Mouse (Mus musculus) neural tube, embryonic 12.5 days (tissue): ENCODE results near the gene Reep3. TPM values are rescaled to one million over a fixed set of nuclear protein-coding genes. Genes with fewer than 3 reads are reported as not detected.

Source experiments
- ATAC-seq: fragments of 200-750 bp; cut with Nextera tagmentation; 2 replicates; pipeline ENCODE4 v1.8.0; 2017; ENCODE audit warnings: low read depth, mild to moderate bottlenecking, moderate TSS enrichment, moderate library complexity; ENCODE audit not compliant: low FRiP score
- H3K27ac ChIP-seq: fragments of 300-500 bp; sonication (generic); 2 replicates; pipeline ENCODE4 v1.5.1; 2016
- H3K27me3 ChIP-seq: fragments of 300-500 bp; sonication (generic); replicated peaks from 2 replicates; pipeline ENCODE4 v1.6.1; 2016; ENCODE audit warnings: mild to moderate bottlenecking
- H3K36me3 ChIP-seq: fragments of 300-500 bp; sonication (generic); 2 replicates; pipeline ENCODE4 v1.6.1; 2016; ENCODE audit warnings: mild to moderate bottlenecking
- H3K4me1 ChIP-seq: fragments of 300-500 bp; sonication (generic); 2 replicates; pipeline ENCODE4 v1.6.1; 2016
- H3K4me2 ChIP-seq: fragments of 300-500 bp; sonication (generic); replicated peaks from 2 replicates; pipeline ENCODE4 v1.6.1; 2016; ENCODE audit warnings: mild to moderate bottlenecking
- H3K4me3 ChIP-seq: fragments of 300-500 bp; sonication (generic); 2 replicates; pipeline ENCODE4 v1.5.1; 2016
- H3K9ac ChIP-seq: fragments of 300-500 bp; sonication (generic); 2 replicates; pipeline ENCODE4 v1.6.1; 2016; ENCODE audit warnings: mild to moderate bottlenecking
- H3K9me3 ChIP-seq: fragments of 300-500 bp; sonication (generic); 2 replicates; pipeline ENCODE4 v1.6.1; 2016; ENCODE audit warnings: mild to moderate bottlenecking
- WGBS: fragments of 180-500 bp; shearing (Covaris S2); methylation state at CpG from one replicate; pipeline ENCODE4 v1.1.7; 2016; 5-methylcytosine and 5-hydroxymethylcytosine counted together
- polyA plus RNA-seq: library from polyadenylated mRNA; unstranded; fragments of >200 nt; fragmentation: Nextera tagmentation; extraction: Ambion mirVana; gene quantifications from 2 replicates; pipeline ENCODE4 v1.2.1, GENCODE M21; 2016

Reep3 gene
- polyA plus RNA-seq, 1 experiment from 2014 or later: 57.5 TPM

DNA sequence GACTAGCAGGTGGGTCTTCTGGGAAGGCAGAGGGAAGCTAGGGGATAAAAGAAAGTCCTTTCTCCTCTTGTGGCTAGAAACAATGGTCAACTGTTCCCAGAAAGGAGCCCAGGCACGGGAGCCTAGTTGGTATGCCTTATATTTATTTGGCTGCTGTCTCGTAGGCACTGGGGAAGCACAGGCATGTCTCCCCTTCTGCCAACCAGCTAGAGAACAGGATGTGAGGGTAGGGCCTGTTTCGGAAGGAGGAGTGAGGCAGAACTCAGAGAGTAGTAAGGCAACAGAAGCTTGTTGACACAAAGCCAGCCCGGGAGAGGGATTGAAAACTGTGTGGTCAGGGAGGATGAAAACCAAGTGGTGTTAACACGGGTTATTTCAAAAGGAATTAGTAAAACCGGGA, 101.6 kb downstream of the Reep3 start:
- Histone ChIP-seq H3K27ac (no peak overlapping the region), H3K36me3 (no peaks in the 10 kb centered on the region)

DNA sequence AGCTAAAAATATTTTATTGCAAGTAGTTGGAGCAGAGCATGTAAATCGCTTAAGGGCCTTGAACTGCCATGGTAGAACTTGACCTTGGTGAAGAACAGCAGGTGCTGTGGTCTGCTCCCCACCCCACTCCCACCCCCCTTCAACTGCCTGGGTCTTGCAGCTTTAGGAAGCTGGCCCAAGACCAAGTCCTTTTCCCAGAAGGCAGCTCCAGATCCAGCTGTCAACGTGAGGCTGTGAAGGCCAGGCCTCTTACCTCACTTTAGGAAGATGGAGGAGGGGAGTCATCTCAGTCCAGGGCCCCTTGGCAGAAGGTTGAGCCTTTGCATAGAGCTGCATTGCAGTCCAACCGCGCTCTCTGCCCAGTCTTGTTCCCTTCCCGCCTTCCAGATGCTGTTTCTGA, 102.3 kb downstream of the Reep3 start:
- Histone ChIP-seq H3K9me3 (peaks cover 5% of the 10 kb centered on the region; the same call in 1 of the 2 replicates), H3K4me1 (peaks cover 13% of the 10 kb centered on the region), H3K4me3 (no peak overlapping the region), H3K27ac (no peak overlapping the region), H3K9ac (no peak overlapping the region), H3K27me3 (no peaks in the 10 kb centered on the region), H3K4me2 (no peak overlapping the region), H3K36me3 (no peaks in the 10 kb centered on the region)
- 0 out of 2 replicates have a peak, but pooled peaks have one; percentile 21 for ATAC-seq
- WGBS: 80% methylated on average over 5 of the region's 5 CpGs

More for the DNA sequence above, 101.6 kb downstream of the Reep3 start:
- no peak for ATAC-seq
- H3K4me3 ChIP-seq: no peak overlapping the region
- H3K9ac ChIP-seq: no peak overlapping the region
- H3K9me3 ChIP-seq: no peaks in the 10 kb centered on the region
- H3K4me1 ChIP-seq: peaks cover 13% of the 10 kb centered on the region
- WGBS: 66% methylated on average over 6 of the region's 6 CpGs
- no peaks in the 10 kb centered on the region for H3K27me3 ChIP-seq
- no peak overlapping the region for H3K4me2 ChIP-seq

DNA sequence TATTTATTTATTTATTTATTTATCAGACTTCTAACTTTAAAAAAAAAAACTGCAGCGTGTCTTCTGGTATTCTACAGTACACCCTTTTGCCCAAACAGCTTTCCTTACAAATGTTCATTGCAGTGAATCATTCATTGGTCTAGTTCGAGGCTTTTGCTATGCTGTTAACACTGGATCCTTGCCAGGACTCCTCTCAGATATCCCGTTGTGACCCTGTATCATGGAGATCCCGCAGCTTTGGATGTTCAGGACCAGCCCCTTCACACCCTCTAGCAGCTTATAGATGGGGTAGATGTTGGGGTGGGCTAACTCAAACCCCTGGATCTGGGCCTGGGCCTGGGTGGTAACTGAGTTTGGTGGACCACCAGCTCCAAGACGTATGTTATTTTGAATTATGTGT, 104.2 kb downstream of the Reep3 start:
- 74% methylated on average over 5 of the region's 5 CpGs for WGBS
- Histone ChIP-seq H3K4me1 (peaks cover 13% of the 10 kb centered on the region), H3K27ac (no peak overlapping the region), H3K4me3 (no peak overlapping the region), H3K9ac (no peak overlapping the region), H3K9me3 (peaks cover 7% of the 10 kb centered on the region; the same call in 1 of the 2 replicates), H3K27me3 (no peaks in the 10 kb centered on the region), H3K4me2 (no peak overlapping the region), H3K36me3 (no peaks in the 10 kb centered on the region)
- no peak for ATAC-seq

DNA sequence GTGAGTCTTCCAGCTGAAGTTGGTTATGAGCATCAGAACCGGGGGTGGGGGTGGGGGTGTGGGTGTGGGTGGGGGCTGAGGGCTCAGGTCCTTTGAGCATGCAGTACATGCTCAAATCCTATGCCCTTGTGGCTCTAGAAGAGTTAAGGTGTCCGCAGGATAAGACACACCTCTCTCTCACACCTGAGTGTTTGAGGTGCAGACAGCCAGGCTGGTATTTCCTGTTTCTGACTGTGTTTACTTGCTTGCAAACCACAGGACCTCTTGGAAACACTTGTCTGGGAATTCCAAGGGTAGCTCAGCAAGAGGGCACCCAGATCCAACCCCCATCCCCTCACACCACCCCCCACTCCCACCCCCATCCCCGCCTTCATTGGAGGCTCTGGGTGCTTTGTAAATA, 106.2 kb downstream of the Reep3 start:
- Histone ChIP-seq H3K27ac (no peak overlapping the region), H3K4me1 (peaks cover 13% of the 10 kb centered on the region), H3K4me3 (no peak overlapping the region), H3K27me3 (no peaks in the 10 kb centered on the region), H3K9me3 (peaks cover 7% of the 10 kb centered on the region; the same call in 1 of the 2 replicates), H3K4me2 (no peak overlapping the region), H3K9ac (no peak overlapping the region), H3K36me3 (no peaks in the 10 kb centered on the region)
- WGBS: 84% methylated on average over 3 of the region's 3 CpGs
- ATAC-seq: no peak

DNA sequence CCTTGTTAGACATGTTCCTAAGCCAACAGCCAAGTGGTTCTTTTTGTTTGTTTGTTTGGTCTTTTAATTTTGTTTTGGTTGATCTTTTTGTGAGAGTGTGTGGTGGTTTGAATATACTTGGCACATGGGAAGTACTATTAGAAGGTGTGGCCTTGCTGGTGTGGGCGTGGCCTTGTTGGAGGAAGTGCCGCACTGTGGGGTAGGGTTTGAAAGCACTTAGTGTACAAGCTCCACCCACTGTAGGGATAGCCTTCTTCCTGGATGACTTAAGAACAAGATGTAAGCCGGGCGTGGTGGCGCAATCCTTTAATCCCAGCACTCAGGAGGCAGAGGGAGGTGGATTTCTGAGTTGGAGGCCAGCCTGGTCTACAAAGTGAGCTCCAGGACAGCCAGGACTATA, 113.7 kb downstream of the Reep3 start:
- Histone ChIP-seq H3K9me3 (no peaks in the 10 kb centered on the region), H3K4me3 (no peak overlapping the region), H3K4me2 (no peak overlapping the region), H3K36me3 (no peaks in the 10 kb centered on the region), H3K27ac (no peak overlapping the region), H3K9ac (no peak overlapping the region), H3K27me3 (no peaks in the 10 kb centered on the region), H3K4me1 (no peaks in the 10 kb centered on the region)
- WGBS: 88% methylated on average over 5 of the region's 5 CpGs
- no peak for ATAC-seq

DNA sequence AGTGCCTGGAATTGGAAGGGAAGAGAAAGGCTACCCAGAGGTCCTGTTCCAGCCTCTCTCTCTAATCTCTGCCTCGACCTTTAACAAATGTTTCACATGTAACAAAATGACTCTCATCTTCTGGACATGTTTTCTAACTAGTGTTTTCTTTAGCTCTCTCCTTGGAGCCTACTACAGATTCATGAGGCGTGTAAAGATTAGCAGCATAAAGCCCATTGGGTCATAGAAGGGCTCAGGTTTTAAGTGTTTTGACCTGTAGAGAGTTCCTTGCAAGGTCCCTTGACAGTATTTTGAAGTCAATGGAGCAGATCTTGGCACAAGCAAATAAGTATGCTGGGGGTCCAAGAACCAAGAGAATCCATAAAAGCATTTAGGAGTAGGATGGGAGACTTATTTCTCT, 118.5 kb downstream of the Reep3 start:
- Histone ChIP-seq H3K9me3 (no peaks in the 10 kb centered on the region), H3K27ac (no peak overlapping the region), H3K4me1 (no peaks in the 10 kb centered on the region), H3K27me3 (no peaks in the 10 kb centered on the region), H3K36me3 (no peaks in the 10 kb centered on the region), H3K4me2 (no peak overlapping the region), H3K9ac (no peak overlapping the region), H3K4me3 (no peak overlapping the region)
- ATAC-seq: no peak
- 71% methylated on average over 2 of the region's 2 CpGs for WGBS

DNA sequence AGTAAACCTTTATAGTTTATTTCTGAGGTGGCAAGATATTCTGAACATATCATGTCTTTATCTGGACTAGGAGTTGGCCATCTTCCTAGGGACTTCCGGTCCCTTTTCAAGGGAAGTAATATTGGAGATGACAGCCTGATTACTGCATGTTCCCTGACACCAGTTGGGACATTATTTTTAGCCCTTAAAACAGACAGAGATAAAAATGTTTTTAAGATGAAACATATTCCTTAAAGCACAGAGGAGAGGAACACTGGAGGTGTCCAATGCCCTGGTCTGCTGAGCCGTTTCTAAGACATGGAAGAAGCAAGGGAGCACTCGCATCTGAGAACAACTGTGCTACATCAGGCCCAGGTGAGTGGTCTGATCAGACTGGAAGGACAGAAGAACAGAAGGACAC, 119.7 kb downstream of the Reep3 start:
- H3K4me2 ChIP-seq: no peak overlapping the region
- no peaks in the 10 kb centered on the region for H3K9me3 ChIP-seq
- 96% methylated on average over 3 of the region's 3 CpGs for WGBS
- ATAC-seq: no peak
- H3K36me3 ChIP-seq: no peaks in the 10 kb centered on the region
- no peaks in the 10 kb centered on the region for H3K4me1 ChIP-seq
- no peak overlapping the region for H3K4me3 ChIP-seq
- no peak overlapping the region for H3K9ac ChIP-seq
- H3K27me3 ChIP-seq: no peaks in the 10 kb centered on the region
- H3K27ac ChIP-seq: no peak overlapping the region

DNA sequence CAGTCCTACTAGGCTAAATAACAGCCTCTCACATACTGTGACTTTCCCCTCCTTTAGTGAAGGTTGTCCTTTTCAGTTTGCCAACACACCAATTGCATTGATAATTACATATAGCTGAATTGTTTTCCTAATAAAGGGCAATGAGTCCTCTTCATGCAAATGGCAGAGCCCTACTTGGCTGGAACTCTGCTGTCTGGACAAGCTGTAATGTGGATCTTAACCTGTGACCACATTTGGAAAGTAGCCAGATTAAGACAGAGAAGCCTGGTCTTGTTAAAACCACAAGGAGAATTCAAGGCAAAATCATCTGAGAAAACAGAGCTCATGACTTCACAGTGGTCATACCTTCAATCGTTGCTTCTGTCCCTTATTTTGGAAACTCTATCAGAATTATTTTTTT, 121.3 kb downstream of the Reep3 start:
- no peak for ATAC-seq
- Histone ChIP-seq H3K4me3 (no peak overlapping the region), H3K36me3 (no peaks in the 10 kb centered on the region), H3K9ac (no peak overlapping the region), H3K27ac (no peak overlapping the region), H3K4me1 (no peaks in the 10 kb centered on the region), H3K27me3 (no peaks in the 10 kb centered on the region), H3K9me3 (no peaks in the 10 kb centered on the region), H3K4me2 (no peak overlapping the region)
- WGBS: 90% methylated on average over 1 of the region's 1 CpGs

DNA sequence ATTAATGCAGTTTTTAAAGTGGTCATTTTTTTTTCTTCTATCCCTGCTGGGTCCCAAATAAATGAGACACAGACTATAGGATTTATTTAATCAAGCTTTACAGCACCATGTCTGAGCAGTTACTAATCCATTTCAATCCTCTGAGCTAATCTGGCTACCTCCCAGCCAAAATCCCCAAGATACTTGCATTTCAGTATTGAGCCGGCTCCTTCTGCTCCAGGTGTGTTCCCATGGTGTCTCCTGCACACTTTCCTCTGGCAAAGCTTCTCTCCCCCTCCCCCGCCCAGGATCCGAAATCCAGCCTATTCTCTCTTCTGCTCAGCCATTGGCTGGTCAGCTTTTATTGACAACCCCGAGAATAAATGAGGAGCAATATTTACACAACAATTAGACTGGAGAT, 122.3 kb downstream of the Reep3 start:
- H3K4me1 ChIP-seq: no peaks in the 10 kb centered on the region
- H3K27me3 ChIP-seq: no peaks in the 10 kb centered on the region
- no peaks in the 10 kb centered on the region for H3K9me3 ChIP-seq
- WGBS: 75% methylated on average over 4 of the region's 4 CpGs
- no peak overlapping the region for H3K27ac ChIP-seq
- H3K4me3 ChIP-seq: no peak overlapping the region
- ATAC-seq: no peak
- H3K9ac ChIP-seq: no peak overlapping the region
- H3K4me2 ChIP-seq: no peak overlapping the region
- no peaks in the 10 kb centered on the region for H3K36me3 ChIP-seq

DNA sequence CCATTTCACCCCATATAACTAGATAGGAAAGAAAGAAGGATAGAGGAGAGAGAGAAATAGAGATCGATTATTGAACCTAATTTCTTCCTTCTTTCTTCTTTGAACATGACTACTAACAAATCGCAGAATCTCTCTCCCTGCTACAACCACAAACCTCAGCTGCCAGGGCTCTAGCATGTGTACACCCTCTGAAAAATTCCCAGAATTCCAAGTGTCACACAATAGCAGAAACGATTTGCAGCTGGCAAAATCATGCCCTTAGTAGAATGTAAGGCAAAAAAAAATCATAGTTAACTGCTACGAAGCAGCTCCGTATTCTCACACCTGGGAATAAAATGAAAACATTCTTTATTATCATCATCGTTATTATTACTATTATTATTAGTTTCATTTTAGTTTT, 122.9 kb downstream of the Reep3 start:
- H3K9me3 ChIP-seq: no peaks in the 10 kb centered on the region
- WGBS: 85% methylated on average over 6 of the region's 6 CpGs
- H3K4me1 ChIP-seq: 0 out of 2 replicates have a peak, but pooled peaks cover under 1% of the 10 kb centered on the region
- H3K27me3 ChIP-seq: no peaks in the 10 kb centered on the region
- H3K4me2 ChIP-seq: no peak overlapping the region
- no peak overlapping the region for H3K27ac ChIP-seq
- ATAC-seq: no peak
- H3K4me3 ChIP-seq: no peak overlapping the region
- no peak overlapping the region for H3K9ac ChIP-seq
- H3K36me3 ChIP-seq: no peaks in the 10 kb centered on the region

DNA sequence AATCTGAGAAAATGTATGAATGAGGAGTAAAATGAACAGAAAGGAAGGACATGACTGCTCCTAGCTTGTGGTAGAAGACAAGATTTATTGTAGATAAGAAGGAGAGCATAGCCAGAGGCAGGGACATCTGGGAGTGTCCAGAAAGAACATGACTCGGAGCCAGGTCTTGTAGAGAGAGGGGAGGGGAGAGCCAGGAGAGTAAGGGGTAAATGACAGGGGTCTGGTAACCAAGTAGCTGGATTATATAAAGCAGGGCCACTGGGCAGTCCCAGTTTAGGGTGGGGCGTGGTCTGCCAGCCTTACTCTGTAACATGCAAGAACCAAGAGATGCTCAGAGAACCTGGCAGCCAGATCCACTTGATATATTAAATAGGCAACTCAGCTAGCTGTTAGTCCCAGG, 123.5 kb downstream of the Reep3 start:
- Histone ChIP-seq H3K9me3 (no peaks in the 10 kb centered on the region), H3K4me1 (0 out of 2 replicates have a peak, but pooled peaks cover 3% of the 10 kb centered on the region), H3K27me3 (no peaks in the 10 kb centered on the region), H3K27ac (no peak overlapping the region), H3K4me2 (no peak overlapping the region), H3K9ac (no peak overlapping the region), H3K4me3 (no peak overlapping the region), H3K36me3 (no peaks in the 10 kb centered on the region)
- 61% methylated on average over 2 of the region's 2 CpGs for WGBS
- ATAC-seq: no peak

DNA sequence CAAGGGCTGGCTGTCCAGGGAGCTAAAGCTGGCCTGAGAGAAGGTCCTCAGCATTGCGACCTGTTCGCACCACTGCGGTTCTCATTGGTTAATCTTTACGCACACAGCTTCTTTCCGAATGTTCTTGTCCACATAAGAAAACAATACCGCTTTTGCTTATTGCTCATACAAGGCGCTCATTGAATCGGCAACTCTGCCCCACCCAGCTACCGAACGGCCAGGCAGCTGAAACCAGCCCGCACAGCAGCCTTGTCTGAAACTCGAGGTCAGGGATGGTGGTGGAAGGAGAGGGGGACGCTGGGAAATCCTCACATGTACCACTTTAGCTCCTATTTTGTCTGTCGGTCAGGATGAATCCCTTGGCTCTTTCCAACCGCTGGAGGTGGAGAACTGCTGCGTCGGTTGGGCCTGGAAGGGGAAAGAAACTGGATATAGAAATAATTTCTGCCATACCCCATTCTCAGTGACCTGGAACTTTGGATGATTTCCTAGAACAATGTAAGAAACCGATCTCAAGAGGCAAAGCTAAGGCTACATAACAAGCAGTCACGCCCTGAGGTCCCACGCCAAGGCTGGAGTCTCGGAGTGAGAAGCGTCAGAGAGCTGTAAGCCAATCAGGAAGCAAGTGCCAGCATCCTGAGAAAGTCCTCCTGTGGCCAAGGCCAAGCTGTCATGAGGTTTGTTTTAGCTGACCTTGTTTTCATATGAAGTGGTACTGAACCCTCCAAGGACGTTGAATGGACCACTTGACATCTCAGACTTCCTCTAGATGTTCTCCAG, 126.2 kb downstream of the Reep3 start:
- Histone ChIP-seq H3K27ac (no peak overlapping the region), H3K4me1 (0 out of 2 replicates have a peak, but pooled peaks cover 3% of the 10 kb centered on the region), H3K9ac (no peak overlapping the region), H3K4me2 (no peak overlapping the region), H3K9me3 (no peaks in the 10 kb centered on the region), H3K27me3 (no peaks in the 10 kb centered on the region), H3K36me3 (no peaks in the 10 kb centered on the region), H3K4me3 (no peak overlapping the region)
- ATAC-seq: no peak
- WGBS: 93% methylated on average over 23 of the region's 23 CpGs

DNA sequence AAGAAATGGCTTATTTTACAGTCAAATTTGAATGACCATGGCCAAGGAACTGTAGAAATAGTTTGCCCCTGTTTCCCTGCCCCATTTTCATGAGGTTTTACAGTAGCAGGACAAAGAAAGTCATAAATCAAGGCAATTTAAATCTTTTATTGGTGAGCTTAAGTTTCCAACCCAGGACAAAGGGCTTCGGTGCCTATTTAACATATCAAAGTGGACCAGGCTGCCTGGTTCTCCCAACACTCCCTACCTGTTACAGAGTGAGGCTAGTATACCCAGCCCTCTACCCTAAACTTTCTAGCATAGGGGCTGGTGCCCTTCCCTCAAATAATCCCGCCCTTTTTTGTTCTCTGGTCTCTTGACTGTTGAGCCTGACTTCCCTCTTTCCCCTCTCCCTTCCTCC, 127.2 kb downstream of the Reep3 start:
- Histone ChIP-seq H3K27me3 (no peaks in the 10 kb centered on the region), H3K4me2 (no peak overlapping the region), H3K36me3 (no peaks in the 10 kb centered on the region), H3K9me3 (no peaks in the 10 kb centered on the region), H3K4me1 (0 out of 2 replicates have a peak, but pooled peaks cover 3% of the 10 kb centered on the region), H3K4me3 (no peak overlapping the region), H3K9ac (no peak overlapping the region), H3K27ac (no peak overlapping the region)
- 15% methylated on average over 2 of the region's 2 CpGs for WGBS
- no peak for ATAC-seq
